Mouse (Mus musculus): ENCODE data around the gene Gm7861. TPM values are rescaled to one million over a fixed set of nuclear protein-coding genes. Genes with fewer than 3 reads are reported as not detected.
"Not testable (repeated sequence)": the region's sequence is repeated elsewhere in the genome, so short reads cannot be mapped to it uniquely, and the experiment has no call there.

Gm7861 gene
- polyA plus RNA-seq (2011; ENCODE audit: insufficient read depth, insufficient read length, low read depth, missing spikeins): not detected in 2 replicates

DNA sequence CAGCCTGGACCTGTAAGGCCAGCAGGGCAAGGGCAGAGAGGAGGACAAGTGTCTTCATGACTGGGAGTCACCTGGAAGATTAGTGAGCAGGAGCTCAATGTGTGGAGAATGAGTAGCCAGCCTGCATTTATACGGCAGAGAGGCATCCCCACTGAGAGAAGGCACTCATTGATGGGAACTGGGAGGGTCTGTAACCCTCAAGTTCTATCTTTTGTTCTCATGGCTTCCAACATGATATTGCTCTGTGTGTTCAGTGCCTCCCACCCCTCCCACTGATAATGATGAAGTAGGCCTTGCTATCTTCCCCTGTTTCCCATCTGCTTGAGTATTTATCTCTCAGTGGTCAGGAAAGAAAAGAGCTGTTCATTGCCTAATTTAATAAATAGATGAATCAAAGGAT lies at the start of gene Gm7861:
TSS of gene Gm7861 (minus strand) at position 101 of the 400 bp plus-strand sequence.
- not testable (repeated sequence) for H3K9ac ChIP-seq (ENCODE audit: low read depth, poor library complexity, severe bottlenecking); H3K4me3 ChIP-seq (ENCODE audit: low read depth, low read length); H3K36me3 ChIP-seq (ENCODE audit: control insufficient read depth, insufficient read depth, low read length, poor library complexity, severe bottlenecking); H3K4me1 ChIP-seq (ENCODE audit: control insufficient read depth, insufficient read depth, low read length); H3K27me3 ChIP-seq (ENCODE audit: control insufficient read depth, insufficient read depth, low read length, poor library complexity, severe bottlenecking); H3K9me3 ChIP-seq (replicated peaks; ENCODE audit: control insufficient read depth, insufficient read depth, low read length, poor library complexity, severe bottlenecking); H3K27ac ChIP-seq (ENCODE audit: insufficient read depth, low read length)

DNA sequence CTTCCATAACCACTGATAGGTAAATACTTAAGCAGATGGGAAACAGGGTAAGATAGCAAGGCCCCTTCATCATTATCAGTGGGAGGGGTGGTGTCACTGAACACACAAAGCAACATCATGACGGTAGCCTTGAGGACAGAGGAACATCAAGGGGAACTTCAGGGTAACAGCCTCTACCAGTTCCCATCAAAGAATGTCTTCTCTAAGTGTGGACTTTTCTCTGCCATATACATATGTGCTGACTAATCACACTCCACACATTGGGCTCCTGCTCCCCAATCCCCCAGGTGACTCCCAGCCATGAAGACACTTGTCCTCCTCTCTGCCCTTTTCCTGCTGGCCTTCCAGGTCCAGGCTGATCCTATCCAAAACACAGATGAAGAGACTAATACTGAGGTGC lies 23.6 kb upstream of the Gm7861 start, which contains the start of gene Defa26:
TSS of gene Defa26 (plus strand) at position 301 of the 400 bp plus-strand sequence.
- not testable (repeated sequence) for H3K27me3 ChIP-seq (ENCODE audit: control insufficient read depth, insufficient read depth, low read length, poor library complexity, severe bottlenecking); H3K9me3 ChIP-seq (replicated peaks; ENCODE audit: control insufficient read depth, insufficient read depth, low read length, poor library complexity, severe bottlenecking); H3K27ac ChIP-seq (ENCODE audit: insufficient read depth, low read length); H3K4me1 ChIP-seq (ENCODE audit: control insufficient read depth, insufficient read depth, low read length); H3K4me3 ChIP-seq (ENCODE audit: low read depth, low read length); H3K36me3 ChIP-seq (ENCODE audit: control insufficient read depth, insufficient read depth, low read length, poor library complexity, severe bottlenecking); H3K9ac ChIP-seq (ENCODE audit: low read depth, poor library complexity, severe bottlenecking)

DNA sequence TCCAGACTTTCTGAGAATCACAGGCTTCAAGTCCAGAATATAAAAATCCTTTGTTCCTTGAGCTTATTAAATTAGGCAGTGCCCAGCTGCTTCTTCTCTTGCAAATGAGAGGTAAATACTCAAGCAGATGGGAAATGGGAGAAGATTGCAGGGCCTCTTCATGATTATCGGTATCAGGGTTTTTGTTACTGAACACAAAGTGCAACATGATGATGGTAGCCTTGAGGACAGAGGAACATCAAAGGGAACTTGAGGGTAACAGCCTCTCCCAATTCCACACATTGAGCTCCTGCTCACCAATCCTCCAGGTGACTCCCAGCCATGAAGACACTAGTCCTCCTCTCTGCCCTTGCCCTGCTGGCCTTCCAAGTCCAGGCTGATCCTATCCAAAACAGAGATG lies 11.6 kb downstream of the Gm7861 start, which contains the start of gene Defa28:
TSS of gene Defa28 (plus strand) at position 301 of the 400 bp plus-strand sequence.
- H3K4me3 ChIP-seq (ENCODE audit: low read depth, low read length); H3K27me3 ChIP-seq (ENCODE audit: control insufficient read depth, insufficient read depth, low read length, poor library complexity, severe bottlenecking); H3K36me3 ChIP-seq (ENCODE audit: control insufficient read depth, insufficient read depth, low read length, poor library complexity, severe bottlenecking); H3K27ac ChIP-seq (ENCODE audit: insufficient read depth, low read length); H3K4me1 ChIP-seq (ENCODE audit: control insufficient read depth, insufficient read depth, low read length); H3K9me3 ChIP-seq (replicated peaks; ENCODE audit: control insufficient read depth, insufficient read depth, low read length, poor library complexity, severe bottlenecking); H3K9ac ChIP-seq (ENCODE audit: low read depth, poor library complexity, severe bottlenecking): not testable (repeated sequence)

DNA sequence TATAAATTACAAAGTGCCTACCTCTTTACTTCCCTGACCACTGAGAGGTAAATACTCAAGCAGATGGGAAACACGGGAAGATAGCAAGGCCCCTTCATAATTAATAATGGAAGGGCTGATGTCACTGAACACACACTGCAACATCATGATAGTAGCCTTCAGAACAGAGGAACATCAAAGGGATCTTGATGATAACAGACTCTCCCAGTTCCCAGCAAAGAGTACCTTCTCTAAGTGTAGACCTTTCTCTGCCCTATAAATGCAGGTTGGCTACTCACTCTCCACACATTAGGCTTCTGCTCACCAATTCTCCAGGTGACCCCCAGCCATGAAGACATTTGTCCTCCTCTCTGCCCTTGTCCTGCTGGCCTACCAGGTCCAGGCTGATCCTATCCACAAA lies 29.2 kb downstream of the Gm7861 start, which contains the start of gene Defa37:
TSS of gene Defa37 (plus strand) at position 301 of the 400 bp plus-strand sequence.
- H3K4me1 ChIP-seq (ENCODE audit: control insufficient read depth, insufficient read depth, low read length): not testable (repeated sequence)

More for the DNA sequence above, 29.2 kb downstream of the Gm7861 start, which contains the start of gene Defa37:
- H3K36me3 ChIP-seq (ENCODE audit: control insufficient read depth, insufficient read depth, low read length, poor library complexity, severe bottlenecking); H3K27ac ChIP-seq (ENCODE audit: insufficient read depth, low read length); H3K4me3 ChIP-seq (ENCODE audit: low read depth, low read length); H3K9ac ChIP-seq (ENCODE audit: low read depth, poor library complexity, severe bottlenecking); H3K27me3 ChIP-seq (ENCODE audit: control insufficient read depth, insufficient read depth, low read length, poor library complexity, severe bottlenecking); H3K9me3 ChIP-seq (replicated peaks; ENCODE audit: control insufficient read depth, insufficient read depth, low read length, poor library complexity, severe bottlenecking): not testable (repeated sequence)

Other genes starting within 250 kb of the Gm7861 start
- not detected in 2 replicates for gene Defa2, start 216.0 kb downstream of the Gm7861 start, polyA plus RNA-seq (2011; ENCODE audit: insufficient read depth, insufficient read length, low read depth, missing spikeins)
- gene Defa33, start 202.7 kb downstream of the Gm7861 start, polyA plus RNA-seq (2011; ENCODE audit: insufficient read depth, insufficient read length, low read depth, missing spikeins): not detected in 2 replicates
- gene Defa36, start 167.1 kb downstream of the Gm7861 start, polyA plus RNA-seq (2011; ENCODE audit: insufficient read depth, insufficient read length, low read depth, missing spikeins): not detected in 2 replicates
- not detected in 2 replicates for gene Gm7849, start 137.9 kb downstream of the Gm7861 start, polyA plus RNA-seq (2011; ENCODE audit: insufficient read depth, insufficient read length, low read depth, missing spikeins)
- gene Defa20, start 85.2 kb downstream of the Gm7861 start, polyA plus RNA-seq (2011; ENCODE audit: insufficient read depth, insufficient read length, low read depth, missing spikeins): not detected in 2 replicates
- not detected in 2 replicates for gene Defa32, start 65.5 kb downstream of the Gm7861 start, polyA plus RNA-seq (2011; ENCODE audit: insufficient read depth, insufficient read length, low read depth, missing spikeins)
- gene Defa37, start 29.1 kb downstream of the Gm7861 start, polyA plus RNA-seq (2011; ENCODE audit: insufficient read depth, insufficient read length, low read depth, missing spikeins): not detected in 2 replicates
- gene Defa28, start 11.5 kb downstream of the Gm7861 start, polyA plus RNA-seq (2011; ENCODE audit: insufficient read depth, insufficient read length, low read depth, missing spikeins): not detected in 2 replicates
- gene Defa26, start 23.7 kb upstream of the Gm7861 start, polyA plus RNA-seq (2011; ENCODE audit: insufficient read depth, insufficient read length, low read depth, missing spikeins): not detected in 2 replicates
- not detected in 2 replicates for gene Defa17, start 61.3 kb upstream of the Gm7861 start, polyA plus RNA-seq (2011; ENCODE audit: insufficient read depth, insufficient read length, low read depth, missing spikeins)
- gene Defa34, start 71.3 kb upstream of the Gm7861 start, polyA plus RNA-seq (2011; ENCODE audit: insufficient read depth, insufficient read length, low read depth, missing spikeins): not detected in 2 replicates
- not detected in 2 replicates for gene AY761184, start 109.1 kb upstream of the Gm7861 start, polyA plus RNA-seq (2011; ENCODE audit: insufficient read depth, insufficient read length, low read depth, missing spikeins)
- gene Defa24, start 140.0 kb upstream of the Gm7861 start, polyA plus RNA-seq (2011; ENCODE audit: insufficient read depth, insufficient read length, low read depth, missing spikeins): not detected in 2 replicates
- gene Defb50, start 229.0 kb upstream of the Gm7861 start, polyA plus RNA-seq (2011; ENCODE audit: insufficient read depth, insufficient read length, low read depth, missing spikeins): not detected in 2 replicates
- not detected in 2 replicates for gene Defb2, start 245.4 kb upstream of the Gm7861 start, polyA plus RNA-seq (2011; ENCODE audit: insufficient read depth, insufficient read length, low read depth, missing spikeins)

All from ES-Bruce4 (cell line).